Mouse (Mus musculus): ENCODE measurements around the gene Megf9. TPM values are rescaled to one million over a fixed set of nuclear protein-coding genes. Genes with fewer than 3 reads are reported as not detected.

Megf9 gene
- polyA plus RNA-seq, 1 experiment = 76.4 TPM

DNA sequence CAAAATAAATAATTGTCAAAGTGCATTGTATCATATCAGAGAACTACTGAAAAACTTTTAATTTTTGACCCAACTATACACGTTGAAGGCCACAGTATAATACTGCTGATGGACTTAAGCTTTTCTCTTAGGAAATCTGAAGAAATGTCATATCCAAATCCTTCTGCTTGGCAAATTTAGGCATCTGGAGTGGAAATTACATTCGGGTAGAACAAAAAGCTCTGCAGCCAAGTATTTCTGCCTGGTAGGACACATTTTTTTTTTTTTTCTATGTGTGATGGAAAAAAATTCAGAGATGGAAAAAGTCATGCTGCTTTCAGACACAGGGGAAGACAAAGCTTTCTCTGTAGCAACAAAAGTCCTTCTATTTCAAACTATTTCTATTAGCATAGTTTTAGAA lies 63.4 kb downstream of the Megf9 start:
- no peaks in the 10 kb centered on the region for H3K4me1 ChIP-seq (ENCODE audit: control insufficient read depth, insufficient read depth, low read length)
- TF ChIP-seq CTCF (IDR thresholded peaks at IDR 0.05; ENCODE audit: insufficient read depth, low read depth, low read length) (no peak), POLR2A (IDR thresholded peaks at IDR 0.05; ENCODE audit: insufficient read depth, low read depth, low read length) (no peak)
- no peak overlapping the region for H3K27ac ChIP-seq (ENCODE audit: insufficient read depth, low read depth, low read length)
- no peak overlapping the region for H3K4me3 ChIP-seq (ENCODE audit: insufficient read depth, low read depth, low read length)
- whole genome bisulfite sequencing = 56% methylated on average over 2 of the region's 2 CpGs

DNA sequence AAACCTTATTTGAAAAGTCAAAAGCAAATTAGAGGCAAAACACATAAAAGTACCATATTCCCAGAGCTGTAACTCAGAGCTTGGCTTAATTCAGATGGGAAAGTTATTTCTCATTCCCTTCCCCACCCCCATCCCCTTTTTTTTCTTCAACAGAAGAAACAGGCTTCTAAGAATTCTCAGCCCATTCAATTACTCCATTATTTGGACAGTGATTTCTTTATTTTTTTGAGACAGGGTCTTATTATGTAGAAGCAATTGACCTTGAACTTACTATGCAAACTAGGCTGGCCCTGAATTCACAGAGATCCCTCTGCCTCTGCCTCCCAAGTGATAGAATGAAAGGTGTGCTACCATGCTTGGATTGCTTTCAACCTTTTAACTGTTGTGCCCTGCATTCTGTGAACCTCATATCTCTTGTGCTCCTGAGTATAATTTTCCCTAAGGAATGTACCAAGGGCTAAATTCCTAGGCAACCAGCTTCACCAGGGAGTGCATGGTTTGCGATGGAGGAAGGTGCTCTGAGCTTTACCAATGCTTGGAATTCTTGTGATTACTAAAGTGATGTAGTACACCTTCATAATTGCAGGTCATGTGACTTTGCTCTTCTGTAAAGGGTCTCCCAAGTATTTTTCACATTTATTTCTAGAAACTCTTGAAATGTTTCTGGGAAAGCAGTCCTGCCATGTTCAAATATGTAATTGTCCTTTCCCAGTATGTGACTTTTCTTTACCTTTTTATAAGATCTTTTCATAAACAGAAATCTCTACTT lies 68.7 kb downstream of the Megf9 start:
- no peaks in the 10 kb centered on the region for H3K4me1 ChIP-seq (ENCODE audit: control insufficient read depth, insufficient read depth, low read length)
- WGBS = 93% methylated on average over 1 of the region's 1 CpGs
- no peak for TF ChIP-seq POLR2A (IDR thresholded peaks at IDR 0.05; ENCODE audit: insufficient read depth, low read depth, low read length)
- TF ChIP-seq CTCF (IDR thresholded peaks at IDR 0.05; ENCODE audit: insufficient read depth, low read depth, low read length) = no peak
- no peak overlapping the region for H3K4me3 ChIP-seq (ENCODE audit: insufficient read depth, low read depth, low read length)
- no peak overlapping the region for H3K27ac ChIP-seq (ENCODE audit: insufficient read depth, low read depth, low read length)

DNA sequence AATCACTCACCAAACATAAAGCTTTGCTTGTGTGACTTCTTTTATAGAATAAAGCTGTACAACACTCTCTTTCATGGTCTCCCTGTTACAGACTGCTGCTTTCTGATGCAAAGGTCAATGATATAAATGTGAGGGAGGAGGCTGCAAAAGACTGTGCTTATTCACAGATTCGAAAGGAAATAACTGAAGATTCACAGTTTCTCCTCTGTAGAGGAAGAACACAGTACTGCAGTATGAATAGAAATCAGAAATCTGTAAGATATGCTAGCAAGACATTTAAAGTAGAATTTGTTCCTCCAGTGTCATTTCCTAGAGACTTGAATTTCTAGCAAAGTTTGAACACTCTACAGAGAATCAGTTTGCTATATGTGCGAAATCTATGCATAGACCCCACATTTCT lies 71.5 kb downstream of the Megf9 start:
- Histone ChIP-seq H3K4me3 (ENCODE audit: insufficient read depth, low read depth, low read length) (no peak overlapping the region), H3K4me1 (ENCODE audit: control insufficient read depth, insufficient read depth, low read length) (no peaks in the 10 kb centered on the region), H3K27ac (ENCODE audit: insufficient read depth, low read depth, low read length) (no peak overlapping the region)
- WGBS = 68% methylated on average over 2 of the region's 2 CpGs
- TF ChIP-seq CTCF (IDR thresholded peaks at IDR 0.05; ENCODE audit: insufficient read depth, low read depth, low read length) = no peak
- TF ChIP-seq POLR2A (IDR thresholded peaks at IDR 0.05; ENCODE audit: insufficient read depth, low read depth, low read length) = no peak

DNA sequence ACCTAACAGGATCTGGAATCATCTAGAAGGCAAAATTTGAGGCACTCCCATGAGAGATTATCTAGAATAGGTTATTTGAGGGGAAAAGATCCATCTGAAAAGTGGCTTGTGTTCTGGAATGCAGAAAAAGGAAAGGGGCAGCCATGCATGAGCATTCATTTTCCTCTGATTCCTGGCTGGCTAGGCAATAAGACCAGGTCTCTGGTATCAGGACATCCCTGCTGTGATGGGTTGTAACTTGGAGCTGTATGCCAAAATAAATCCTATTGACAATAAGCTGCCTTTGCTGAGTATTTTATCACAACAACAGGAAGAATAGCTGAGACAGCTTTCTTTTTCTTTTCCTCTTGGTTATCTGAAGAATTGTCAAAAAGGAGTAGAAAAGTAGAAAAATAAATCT lies 73.4 kb downstream of the Megf9 start:
- H3K4me3 ChIP-seq (ENCODE audit: insufficient read depth, low read depth, low read length) = no peak overlapping the region
- no peak overlapping the region for H3K27ac ChIP-seq (ENCODE audit: insufficient read depth, low read depth, low read length)
- H3K4me1 ChIP-seq (ENCODE audit: control insufficient read depth, insufficient read depth, low read length) = no peaks in the 10 kb centered on the region
- TF ChIP-seq POLR2A (IDR thresholded peaks at IDR 0.05; ENCODE audit: insufficient read depth, low read depth, low read length) = no peak
- no peak for TF ChIP-seq CTCF (IDR thresholded peaks at IDR 0.05; ENCODE audit: insufficient read depth, low read depth, low read length)

DNA sequence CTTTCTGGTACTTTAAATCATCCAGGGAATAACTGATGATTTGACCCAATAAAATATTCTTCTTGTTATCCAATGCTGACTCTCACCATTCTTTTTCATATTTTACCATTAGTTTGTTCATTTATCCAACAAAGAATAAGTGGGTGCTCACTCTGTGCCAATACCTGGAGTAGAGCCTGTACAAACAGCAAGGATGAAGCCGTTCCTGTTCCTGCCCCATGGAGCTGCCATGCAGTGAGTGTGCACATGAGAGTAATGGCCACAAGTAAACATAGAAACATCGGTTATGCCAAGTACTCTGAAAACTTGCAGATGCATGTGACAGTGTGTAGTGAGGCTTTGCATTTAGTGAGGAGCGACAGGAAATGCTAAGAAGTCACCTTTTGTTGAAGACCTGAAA lies 82.6 kb downstream of the Megf9 start:
- no peak for TF ChIP-seq CTCF (IDR thresholded peaks at IDR 0.05; ENCODE audit: insufficient read depth, low read depth, low read length)
- TF ChIP-seq POLR2A (IDR thresholded peaks at IDR 0.05; ENCODE audit: insufficient read depth, low read depth, low read length) = no peak
- WGBS = 80% methylated on average over 3 of the region's 3 CpGs

DNA sequence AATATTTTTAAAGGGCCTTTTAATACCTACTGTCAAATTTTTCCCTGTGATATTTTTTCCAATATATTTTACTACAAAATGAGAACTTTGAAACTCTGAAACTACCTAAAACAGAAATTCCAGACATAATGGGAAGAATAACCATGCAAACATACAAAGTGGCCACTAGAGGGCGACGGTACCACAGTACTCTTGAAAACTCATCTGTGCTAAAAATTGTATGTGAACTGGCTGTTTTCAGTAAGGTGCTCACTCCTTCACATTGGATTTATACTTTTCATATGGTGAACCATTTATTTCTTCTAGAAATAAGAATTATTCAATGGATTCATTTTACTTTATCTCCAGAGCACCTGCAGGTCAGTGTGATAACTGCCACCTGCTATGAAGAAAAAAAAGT lies 83.0 kb downstream of the Megf9 start:
- 1% methylated on average over 2 of the region's 2 CpGs for WGBS
- 0 out of 2 replicates have a peak, but pooled peaks cover 2% of the 10 kb centered on the region for H3K4me1 ChIP-seq (ENCODE audit: control insufficient read depth, insufficient read depth, low read length)

More for the DNA sequence above, 82.6 kb downstream of the Megf9 start:
- H3K4me3 ChIP-seq (ENCODE audit: insufficient read depth, low read depth, low read length) = no peak overlapping the region
- 0 out of 2 replicates have a peak, but pooled peaks cover 2% of the 10 kb centered on the region for H3K4me1 ChIP-seq (ENCODE audit: control insufficient read depth, insufficient read depth, low read length)
- H3K27ac ChIP-seq (ENCODE audit: insufficient read depth, low read depth, low read length) = no peak overlapping the region

GRCm38 (mm10) chr4:70449668-70450067 lies 85.1 kb downstream of the Megf9 start:
- 100% methylated on average over 1 of the region's 1 CpGs for WGBS
- no peak for TF ChIP-seq POLR2A (IDR thresholded peaks at IDR 0.05; ENCODE audit: insufficient read depth, low read depth, low read length)
- no peak for TF ChIP-seq CTCF (IDR thresholded peaks at IDR 0.05; ENCODE audit: insufficient read depth, low read depth, low read length)
- Histone ChIP-seq H3K4me1 (ENCODE audit: control insufficient read depth, insufficient read depth, low read length) (0 out of 2 replicates have a peak, but pooled peaks cover 2% of the 10 kb centered on the region), H3K4me3 (ENCODE audit: insufficient read depth, low read depth, low read length) (no peak overlapping the region), H3K27ac (ENCODE audit: insufficient read depth, low read depth, low read length) (no peak overlapping the region)

More for the DNA sequence above, 83.0 kb downstream of the Megf9 start:
- Histone ChIP-seq H3K4me3 (ENCODE audit: insufficient read depth, low read depth, low read length) (no peak overlapping the region), H3K27ac (ENCODE audit: insufficient read depth, low read depth, low read length) (no peak overlapping the region)
- TF ChIP-seq CTCF (IDR thresholded peaks at IDR 0.05; ENCODE audit: insufficient read depth, low read depth, low read length) (no peak), POLR2A (IDR thresholded peaks at IDR 0.05; ENCODE audit: insufficient read depth, low read depth, low read length) (no peak)

- no peak overlapping the region for H3K27ac ChIP-seq (ENCODE audit: insufficient read depth, low read depth, low read length)
- TF ChIP-seq CTCF (IDR thresholded peaks at IDR 0.05; ENCODE audit: insufficient read depth, low read depth, low read length) (no peak), POLR2A (IDR thresholded peaks at IDR 0.05; ENCODE audit: insufficient read depth, low read depth, low read length) (no peak)
- 0 out of 2 replicates have a peak, but pooled peaks cover 2% of the 10 kb centered on the region for H3K4me1 ChIP-seq (ENCODE audit: control insufficient read depth, insufficient read depth, low read length)
- H3K4me3 ChIP-seq (ENCODE audit: insufficient read depth, low read depth, low read length) = no peak overlapping the region
- 81% methylated on average over 3 of the region's 3 CpGs for WGBS
Measured at GRCm38 (mm10) chr4:70446774-70447173, 88.0 kb downstream of the Megf9 start.

DNA sequence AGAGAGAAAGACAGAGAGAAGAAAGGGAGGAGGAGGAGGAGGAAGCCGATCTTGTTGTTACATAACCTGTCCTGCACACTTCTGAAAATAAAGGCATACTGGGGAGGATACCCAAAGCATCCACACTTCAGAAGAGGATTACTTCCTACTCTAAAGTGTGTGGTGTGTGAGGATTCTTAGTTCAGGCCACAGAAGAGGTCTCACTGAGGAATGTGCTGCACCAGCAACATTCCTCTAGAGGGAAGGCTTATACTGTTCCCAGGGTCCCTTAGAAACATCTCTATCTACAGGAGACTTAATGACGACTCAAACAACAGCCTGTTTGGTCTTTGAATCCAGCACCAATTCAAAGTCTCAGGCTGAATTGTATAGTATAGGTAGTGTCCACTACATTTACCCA lies 114.6 kb downstream of the Megf9 start:
- no peak overlapping the region for H3K27ac ChIP-seq (ENCODE audit: insufficient read depth, low read depth, low read length)
- H3K4me3 ChIP-seq (ENCODE audit: insufficient read depth, low read depth, low read length) = no peak overlapping the region
- WGBS = 53% methylated on average over 2 of the region's 2 CpGs
- TF ChIP-seq CTCF (IDR thresholded peaks at IDR 0.05; ENCODE audit: insufficient read depth, low read depth, low read length) (no peak), POLR2A (IDR thresholded peaks at IDR 0.05; ENCODE audit: insufficient read depth, low read depth, low read length) (no peak)
- H3K4me1 ChIP-seq (ENCODE audit: control insufficient read depth, insufficient read depth, low read length) = no peaks in the 10 kb centered on the region

All from olfactory bulb, adult 2 months (tissue).